Mouse (Mus musculus) erythroid progenitor cell, adult 5-6 weeks (primary cell): ENCODE results near the gene Asb2. TPM values are rescaled to one million over a fixed set of nuclear protein-coding genes. Genes with fewer than 3 reads are reported as not detected.

Experiments
- ATAC-seq: replicated peaks from 2 replicates; pipeline ENCODE4 v1.8.0; 2016; ENCODE audit warnings: moderate number of reproducible peaks, mild to moderate bottlenecking, moderate TSS enrichment, inconsistent platforms; ENCODE audit not compliant: poor library complexity, low FRiP score, severe bottlenecking
- total RNA-seq, 2 experiments: library from RNA; stranded (forward) in 1 of 2; stranded (reverse) in 1 of 2; fragments of 150-400 nt in 1 of 2; fragments of 186-747, 209-891 nt in 1 of 2; gene quantifications; 2 replicates each; pipeline versions ENCODE4 v1.2.3 to v1.2.4; 2015 to 2017; ENCODE audit warnings: low replicate concordance in 2 of 2

The Asb2 gene
- total RNA-seq (2015; ENCODE audit: low replicate concordance) (1.7 and 2.9 TPM in 2 replicates), total RNA-seq (2017; ENCODE audit: low replicate concordance) (0.64 and 4.6 TPM in 2 replicates)

DNA sequence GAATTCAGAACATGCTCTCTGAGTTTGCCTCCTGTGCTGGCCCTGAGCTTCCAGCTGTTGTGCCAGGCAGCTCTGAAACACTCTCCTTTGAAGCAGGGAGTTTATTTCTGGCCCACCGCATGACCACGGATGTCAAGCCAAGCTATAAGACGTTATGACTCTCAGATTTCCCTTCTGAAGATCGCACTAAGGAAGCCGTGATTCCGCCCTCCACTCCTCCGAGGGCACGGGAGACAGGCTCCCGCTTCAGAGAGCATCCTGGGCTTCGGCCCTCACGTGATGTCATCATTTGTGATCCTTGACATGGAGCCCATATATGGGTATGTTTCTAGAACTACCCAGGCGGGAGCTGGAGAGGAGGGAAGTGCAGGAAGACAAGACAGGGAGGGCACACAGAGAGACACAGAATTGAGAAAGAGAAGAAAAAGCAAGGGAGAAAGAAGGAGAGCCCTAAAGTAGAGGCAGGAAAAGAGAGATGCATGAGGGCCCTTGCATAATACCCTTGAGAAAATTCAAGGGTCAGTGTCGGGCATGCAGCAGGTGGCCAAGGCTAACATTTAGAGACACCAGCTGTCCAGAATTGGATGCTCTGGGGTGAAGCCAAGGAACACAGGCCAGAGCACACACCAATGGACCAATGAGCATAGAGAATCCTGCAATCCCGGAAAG, at the start of gene Asb2:
Gene Asb2 (minus strand): TSS at position 256 of the 669 bp plus-strand sequence.
- ATAC-seq, result no peak

- no peak for ATAC-seq
These were observed 48.3 kb upstream of the Asb2 start for GRCm38 (mm10) chr12:103404131-103404530.

- no peak for ATAC-seq
These were observed 41.0 kb upstream of the Asb2 start for GRCm38 (mm10) chr12:103396751-103397150.

GRCm38 (mm10) chr12:103395486-103396275, 39.9 kb upstream of the Asb2 start:
- ATAC-seq, result no peak

- peak; percentile 78 for ATAC-seq
These were observed 37.7 kb upstream of the Asb2 start for GRCm38 (mm10) chr12:103393528-103393927.

DNA sequence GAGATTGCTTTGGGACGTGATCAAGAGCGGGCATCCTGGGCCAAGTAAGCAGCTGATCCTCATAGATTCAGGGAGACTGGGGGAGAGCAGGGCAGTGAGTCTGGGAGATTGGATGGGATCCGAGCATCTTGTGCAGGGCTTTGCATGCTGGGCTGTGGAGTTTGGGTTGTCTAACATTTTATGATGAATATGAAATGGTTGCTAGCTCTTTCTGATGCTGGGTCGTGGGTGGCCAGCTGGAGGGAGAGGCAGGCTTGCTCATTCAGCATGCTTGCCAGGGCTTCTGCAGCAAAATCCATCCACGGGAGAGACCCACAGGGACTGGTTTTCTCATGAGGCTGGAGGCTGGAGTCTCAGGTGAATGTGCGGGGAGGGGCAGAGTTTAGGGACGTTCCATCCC, 35.3 kb upstream of the Asb2 start:
- no peak for ATAC-seq

DNA sequence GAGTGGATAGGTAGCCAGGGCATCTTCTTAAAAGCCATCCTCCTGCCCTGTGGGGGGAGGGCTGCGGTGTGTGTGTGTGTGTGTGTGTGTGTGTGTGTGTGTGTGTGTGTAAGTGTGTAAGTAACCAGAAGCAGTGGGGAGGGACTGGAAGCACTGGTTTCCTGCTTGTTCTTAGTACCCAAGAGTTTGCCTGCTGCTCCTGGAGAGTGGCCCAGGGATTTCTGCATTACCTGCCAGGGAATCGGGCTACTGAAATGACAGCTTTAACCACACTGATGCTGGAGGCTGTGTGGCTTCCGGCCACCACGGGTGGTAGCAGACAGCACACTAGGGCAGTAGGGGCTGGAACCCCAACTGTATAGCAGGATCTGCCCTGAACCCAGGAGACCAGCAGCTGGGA, 34.2 kb upstream of the Asb2 start:
- ATAC-seq, result no peak

GRCm38 (mm10) chr12:103389348-103389727, 33.5 kb upstream of the Asb2 start:
- ATAC-seq, result peak; percentile 57

DNA sequence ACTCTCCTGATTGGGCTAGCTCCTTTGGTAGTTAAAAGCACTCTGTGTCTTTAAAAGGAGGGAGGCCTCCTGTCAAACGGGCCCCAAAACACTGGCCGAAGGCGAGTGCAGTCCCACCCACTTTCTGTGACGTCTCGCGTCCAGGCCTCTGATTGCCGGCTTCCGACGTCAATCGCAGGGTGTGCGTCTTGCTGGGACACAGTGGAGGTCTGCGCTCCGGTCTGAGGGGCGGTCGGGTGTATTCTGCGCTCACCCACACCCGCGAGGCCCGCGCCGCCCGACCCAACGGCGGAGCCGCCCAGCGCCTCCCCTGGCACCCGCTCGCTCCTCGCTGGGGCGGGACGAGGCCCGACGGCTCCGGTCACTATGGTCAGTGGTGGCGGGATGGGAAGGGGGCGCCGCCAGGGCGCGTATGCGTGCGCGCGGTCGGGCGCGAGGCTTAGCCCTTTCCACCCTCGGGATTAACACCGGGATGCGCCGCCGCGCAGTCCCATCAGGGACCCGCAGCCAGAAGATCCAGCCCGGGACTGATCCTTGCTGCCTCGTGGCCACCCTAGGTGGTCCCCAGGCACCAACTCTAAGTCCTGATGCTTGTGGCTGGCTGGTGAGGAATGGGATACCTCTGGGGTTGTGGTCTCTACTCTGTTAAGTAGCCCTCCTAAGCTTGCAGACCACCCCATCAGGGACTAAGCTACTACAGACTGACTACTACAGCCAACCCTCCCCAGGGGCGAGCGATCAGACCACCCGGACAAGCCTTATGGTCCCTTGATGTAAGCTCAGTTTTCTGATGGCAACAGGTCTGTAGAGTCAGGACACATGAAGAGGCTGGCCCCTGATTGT, 32.9 kb upstream of the Asb2 start, which contains the start of gene Otub2:
Gene Otub2 (plus strand): TSS at position 178 of the 843 bp plus-strand sequence.
- peak; percentile 90 for ATAC-seq

- ATAC-seq, result no peak
These were observed 24.4 kb upstream of the Asb2 start for GRCm38 (mm10) chr12:103380226-103380625.

GRCm38 (mm10) chr12:103376774-103377173, 21.0 kb upstream of the Asb2 start:
- ATAC-seq, result no peak

DNA sequence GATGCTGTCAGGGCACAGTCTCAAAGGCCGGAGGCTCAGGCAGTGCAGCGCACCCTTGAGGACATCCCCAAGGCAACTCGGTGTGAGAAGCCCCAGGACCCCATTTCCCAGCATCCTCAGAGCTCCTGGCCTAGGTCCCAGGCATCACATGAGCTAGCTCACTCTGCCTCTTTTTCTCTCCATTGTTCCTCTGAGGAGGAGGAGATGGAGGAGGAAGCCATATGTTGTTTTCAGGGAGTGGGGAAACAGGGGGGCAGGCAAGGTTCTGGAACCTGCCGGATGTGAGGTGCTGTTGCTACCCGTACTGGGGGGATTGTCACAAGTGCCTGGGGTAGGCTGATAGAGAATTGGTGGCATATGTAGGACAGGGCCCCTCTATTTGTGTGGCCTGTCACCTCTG, 20.3 kb upstream of the Asb2 start:
- no peak for ATAC-seq

DNA sequence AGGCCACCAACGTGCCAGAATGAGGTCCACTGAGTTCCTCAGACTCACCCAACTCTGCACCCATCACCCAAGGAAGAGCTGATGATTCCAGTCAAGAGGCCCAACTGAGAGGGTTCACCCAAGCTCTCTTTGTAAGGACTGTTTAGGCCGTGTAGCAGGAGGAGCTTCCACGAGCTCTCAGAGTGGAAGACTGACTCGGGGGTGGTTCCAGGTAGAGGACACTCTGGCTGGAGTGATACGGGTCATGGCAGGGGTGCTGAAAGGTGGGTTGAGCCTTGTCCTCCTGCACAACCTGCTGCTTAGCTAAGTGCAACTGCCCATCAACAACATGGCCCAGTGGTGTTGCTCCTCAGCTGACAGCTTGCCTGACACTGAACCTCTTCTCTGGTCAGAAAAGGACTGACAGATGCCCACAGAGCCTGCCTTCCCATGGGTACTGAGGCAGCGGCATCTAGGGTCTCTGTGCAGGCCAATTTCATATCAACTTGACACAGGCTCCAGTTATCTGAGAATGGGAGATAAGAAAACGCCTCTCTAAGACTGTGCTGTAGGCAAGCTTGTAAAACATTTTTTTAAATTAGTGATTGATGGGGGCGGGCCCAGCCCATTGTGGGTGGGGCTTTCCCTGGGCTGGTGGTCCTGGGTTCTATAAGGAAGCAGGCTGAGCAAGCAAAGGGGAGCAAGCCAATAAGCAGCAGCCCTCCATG, 17.9 kb upstream of the Asb2 start:
- peak; percentile 51 for ATAC-seq

DNA sequence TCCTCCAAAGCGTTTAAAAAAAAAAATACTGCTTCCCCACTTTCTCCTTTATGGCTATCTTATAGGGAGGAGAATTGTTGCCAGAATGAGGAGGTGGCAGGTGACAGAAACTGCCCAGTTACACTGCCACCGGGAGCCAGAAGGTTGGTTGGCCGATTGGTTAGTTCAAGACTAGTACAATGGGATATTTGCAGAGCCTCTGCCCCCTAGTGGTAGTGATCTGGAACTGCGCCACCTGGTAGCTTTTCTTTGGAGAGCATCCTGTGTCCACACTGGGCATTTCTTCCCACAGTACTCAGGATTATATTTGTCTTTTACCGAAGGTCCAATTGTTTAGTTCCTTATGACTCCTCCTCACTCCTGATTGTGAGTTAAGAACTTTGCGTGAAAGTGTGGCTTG, 15.9 kb upstream of the Asb2 start:
- 0 out of 2 replicates have a peak, but pooled peaks have one; percentile 41 for ATAC-seq

GRCm38 (mm10) chr12:103370861-103371260, 15.1 kb upstream of the Asb2 start:
- no peak for ATAC-seq

DNA sequence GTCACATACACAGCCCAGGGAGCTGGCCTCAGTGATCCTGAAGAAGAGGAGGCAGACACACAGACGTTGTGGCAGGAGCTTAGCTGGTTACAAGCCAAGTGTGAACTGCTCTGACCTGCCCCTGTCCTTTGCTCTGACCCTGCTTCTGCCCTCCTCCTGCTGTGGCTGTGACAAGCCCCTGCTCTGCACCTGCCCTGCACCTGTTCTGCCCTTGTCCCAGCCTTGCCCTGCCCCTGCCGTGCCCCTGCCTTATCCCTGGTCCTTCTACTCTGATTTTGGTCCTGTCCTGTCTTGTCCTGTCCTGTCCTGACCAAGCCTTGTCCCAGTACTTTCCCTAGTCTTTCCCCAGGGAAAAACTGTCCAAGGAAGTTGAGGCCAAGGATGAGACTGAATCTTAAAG, 13.0 kb upstream of the Asb2 start:
- ATAC-seq, result no peak

DNA sequence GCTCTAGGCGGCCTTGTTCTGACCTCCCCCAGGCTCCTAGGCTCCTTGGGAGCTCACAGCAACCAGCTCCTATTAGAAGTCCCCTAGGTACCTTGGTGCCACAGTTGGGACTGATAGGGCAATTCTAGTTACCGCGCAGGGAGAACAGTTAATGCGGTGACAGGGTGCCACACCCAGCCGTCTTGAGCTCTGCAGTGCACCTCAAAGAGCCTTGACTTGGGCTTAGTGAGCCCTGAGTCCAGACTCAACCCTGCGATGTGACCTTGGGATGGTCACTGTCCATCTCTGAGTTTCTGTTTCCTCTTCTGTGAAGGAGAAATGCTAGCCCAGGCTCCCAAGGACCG, 12.5 kb upstream of the Asb2 start:
- peak; percentile 64 for ATAC-seq

DNA sequence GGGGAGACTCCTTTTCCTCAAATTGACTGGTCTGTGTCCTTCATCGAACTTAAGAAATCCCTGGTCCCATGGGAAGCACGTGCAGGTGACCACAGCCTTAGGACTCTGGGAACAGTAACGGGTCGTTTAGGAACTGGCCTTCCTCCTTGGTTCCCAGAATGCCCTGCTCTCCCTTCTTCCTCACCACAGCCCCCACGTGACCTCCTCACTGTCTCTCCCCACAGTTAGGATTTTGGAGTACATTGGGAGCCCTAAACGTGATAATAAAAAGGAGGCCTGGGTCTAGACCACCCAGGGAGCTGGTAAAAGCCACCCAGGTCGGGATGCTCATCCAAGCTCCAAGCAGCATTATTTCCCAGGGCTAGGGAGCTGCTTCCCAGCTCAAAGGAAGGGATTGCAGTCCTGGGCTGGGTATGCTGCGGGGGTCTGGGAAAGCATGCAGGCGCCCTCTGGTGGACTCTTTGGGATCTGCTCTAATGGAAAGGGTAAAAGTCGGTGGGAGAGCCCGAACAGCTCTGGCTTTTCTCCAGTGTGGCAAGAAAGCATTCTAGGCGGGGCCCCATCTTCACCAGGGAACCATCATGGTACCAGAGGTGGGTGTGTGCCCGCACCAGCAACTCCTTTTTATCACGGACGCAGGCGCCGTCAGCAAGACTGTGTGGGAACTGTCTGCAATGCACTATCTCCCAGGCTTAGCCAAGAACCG, 12.0 kb upstream of the Asb2 start:
- ATAC-seq, result peak; percentile 66

GRCm38 (mm10) chr12:103367171-103367570, 11.4 kb upstream of the Asb2 start:
- no peak for ATAC-seq
